Mouse (Mus musculus) cortical plate, adult 2 months (tissue): ENCODE results near the gene Nfil3. TPM values are rescaled to one million over a fixed set of nuclear protein-coding genes. Genes with fewer than 3 reads are reported as not detected.

Source experiments
- H3K27ac ChIP-seq: fragments of 200-500 bp; 2 replicates; pipeline ENCODE4 v1.5.1; 2012; ENCODE audit warnings: low read length, control low read depth, inconsistent platforms; ENCODE audit not compliant: insufficient read depth
- H3K4me1 ChIP-seq: fragments of 200-500 bp; 2 replicates; pipeline ENCODE4 v1.6.1; 2011; ENCODE audit warnings: low read length; ENCODE audit not compliant: control insufficient read depth, insufficient read depth
- H3K4me3 ChIP-seq: fragments of 200-500 bp; 2 replicates; pipeline ENCODE4 v1.5.1; 2011; ENCODE audit warnings: mild to moderate bottlenecking, low read length, control low read depth; ENCODE audit not compliant: insufficient read depth
- CTCF ChIP-seq: fragments of 200-500 bp; IDR thresholded peaks from 2 replicates; pipeline ENCODE4 v1.5.1; 2011; ENCODE audit warnings: mild to moderate bottlenecking, control low read depth, low read length; ENCODE audit not compliant: insufficient read depth; ENCODE audit errors: extremely low read depth
- POLR2A ChIP-seq: fragments of 200-500 bp; IDR thresholded peaks from 2 replicates; pipeline ENCODE4 v1.6.1; 2011; ENCODE audit warnings: mild to moderate bottlenecking, low read length, control low read depth; ENCODE audit not compliant: insufficient read depth; ENCODE audit errors: extremely low read depth
- polyA plus RNA-seq: library from polyadenylated mRNA; depleted of rRNA; stranded (reverse); fragments of >200 nt; gene quantifications from 2 replicates; pipeline ENCODE4 v1.2.3, GENCODE M21; 2012

Gene Nfil3
- polyA plus RNA-seq, 1 experiment = 5.2 TPM

- TF ChIP-seq POLR2A = no peak
- TF ChIP-seq CTCF = peak; percentile 72
- no peak overlapping the region for H3K27ac ChIP-seq
- no peaks in the 10 kb centered on the region; the same call in 1 of the 2 replicates for H3K4me1 ChIP-seq
- H3K4me3 ChIP-seq = no peak overlapping the region; the same call in 1 of the 2 replicates
These were observed 1.8 kb upstream of the Nfil3 start for GRCm38 (mm10) chr13:52982703-52983102.

- H3K4me3 ChIP-seq = peak overlapping the region; percentile 65
- no peaks in the 10 kb centered on the region; the same call in 1 of the 2 replicates for H3K4me1 ChIP-seq
- TF ChIP-seq CTCF (no peak), POLR2A (no peak)
- H3K27ac ChIP-seq = no peak overlapping the region
These were observed 788 bp upstream of the Nfil3 start for GRCm38 (mm10) chr13:52981441-52982281.

GRCm38 (mm10) chr13:52980211-52980950, 492 bp downstream of the Nfil3 start:
- peak overlapping the region; percentile 96 for H3K27ac ChIP-seq
- TF ChIP-seq CTCF = no peak
- TF ChIP-seq POLR2A = peak; percentile 48; the same call in 1 of the 2 replicates
- H3K4me1 ChIP-seq = no peaks in the 10 kb centered on the region; the same call in 1 of the 2 replicates

GRCm38 (mm10) chr13:52979331-52980051, 1.4 kb downstream of the Nfil3 start:
- H3K4me3 ChIP-seq = peak overlapping the region; percentile 65
- no peak for TF ChIP-seq POLR2A
- no peak for TF ChIP-seq CTCF
- peak overlapping the region; percentile 96 for H3K27ac ChIP-seq
- H3K4me1 ChIP-seq = no peaks in the 10 kb centered on the region; the same call in none of the 2 replicates

More at GRCm38 (mm10) chr13:52980211-52980950, 492 bp downstream of the Nfil3 start:
- H3K4me3 ChIP-seq = peak overlapping the region; percentile 65

- H3K27ac ChIP-seq = peak overlapping the region; percentile 89
- TF ChIP-seq CTCF = no peak
- no peak for TF ChIP-seq POLR2A
- no peaks in the 10 kb centered on the region; the same call in none of the 2 replicates for H3K4me1 ChIP-seq
- peak overlapping the region; percentile 65 for H3K4me3 ChIP-seq
These were observed 2.4 kb downstream of the Nfil3 start for GRCm38 (mm10) chr13:52978321-52978981.

- H3K4me3 ChIP-seq = peak overlapping the region; percentile 65; the same call in 1 of the 2 replicates
- TF ChIP-seq CTCF = no peak
- no peak for TF ChIP-seq POLR2A
- no peak overlapping the region for H3K27ac ChIP-seq
- no peaks in the 10 kb centered on the region; the same call in none of the 2 replicates for H3K4me1 ChIP-seq
These were observed 3.1 kb downstream of the Nfil3 start for GRCm38 (mm10) chr13:52977757-52978156.

GRCm38 (mm10) chr13:52977221-52977609, 3.7 kb downstream of the Nfil3 start:
- no peak overlapping the region for H3K27ac ChIP-seq
- H3K4me3 ChIP-seq = no peak overlapping the region
- no peaks in the 10 kb centered on the region; the same call in none of the 2 replicates for H3K4me1 ChIP-seq
- TF ChIP-seq POLR2A (no peak), CTCF (no peak)

GRCm38 (mm10) chr13:52976510-52977220, 4.2 kb downstream of the Nfil3 start:
- H3K27ac ChIP-seq = no peak overlapping the region
- H3K4me3 ChIP-seq = no peak overlapping the region
- no peaks in the 10 kb centered on the region; the same call in none of the 2 replicates for H3K4me1 ChIP-seq
- TF ChIP-seq CTCF (no peak), POLR2A (no peak)
